Mouse (Mus musculus) thymus, adult 2 months (tissue): Measurements from ENCODE around the gene Il12rb2. TPM values are rescaled to one million over a fixed set of nuclear protein-coding genes. Genes with fewer than 3 reads are reported as not detected.

Experiments used
- DNase-seq: peaks from one replicate; pipeline ENCODE4 v3.0.0; 2021
- H3K27ac ChIP-seq: fragments of 200-500 bp; 2 replicates; pipeline ENCODE4 v1.5.1; 2012; ENCODE audit warnings: low read length, control low read depth; ENCODE audit not compliant: control insufficient read depth, insufficient read depth
- H3K27me3 ChIP-seq: fragments of 200-500 bp; 2 replicates; pipeline ENCODE4 v1.6.1; 2012; ENCODE audit warnings: mild to moderate bottlenecking, low read length, moderate library complexity, mixed read lengths; ENCODE audit not compliant: control insufficient read depth, insufficient read depth
- H3K36me3 ChIP-seq: fragments of 200-500 bp; 2 replicates; pipeline ENCODE4 v1.6.1; 2012; ENCODE audit warnings: mild to moderate bottlenecking, low read length, moderate library complexity; ENCODE audit not compliant: control insufficient read depth, insufficient read depth
- H3K4me1 ChIP-seq: fragments of 200-500 bp; replicated peaks from 2 replicates; pipeline ENCODE4 v1.6.1; 2012; ENCODE audit warnings: low read length; ENCODE audit not compliant: control insufficient read depth, insufficient read depth
- H3K4me3 ChIP-seq: fragments of 200-500 bp; 2 replicates; pipeline ENCODE4 v1.5.1; 2012; ENCODE audit warnings: mild to moderate bottlenecking, low read length, control low read depth, moderate library complexity; ENCODE audit not compliant: control insufficient read depth, insufficient read depth
- CTCF ChIP-seq: fragments of 200-500 bp; IDR thresholded peaks from 2 replicates; pipeline ENCODE4 v1.5.1; 2012; ENCODE audit warnings: mild to moderate bottlenecking, control low read depth, low read length, moderate library complexity, borderline replicate concordance; ENCODE audit not compliant: control insufficient read depth, poor library complexity, insufficient read depth; ENCODE audit errors: extremely low read depth
- POLR2A ChIP-seq: fragments of 200-500 bp; IDR thresholded peaks from 2 replicates; pipeline ENCODE4 v1.6.1; 2012; ENCODE audit warnings: mild to moderate bottlenecking, low read length, control low read depth, moderate library complexity; ENCODE audit not compliant: control insufficient read depth, poor library complexity, insufficient read depth; ENCODE audit errors: extremely low read depth
- WGBS: fragments of 180-500 bp; shearing (Covaris S2); methylation state at CpG from one replicate; pipeline ENCODE4 v1.1.7; 2018; 5-methylcytosine and 5-hydroxymethylcytosine counted together
- polyA plus RNA-seq: library from polyadenylated mRNA; depleted of rRNA; stranded (reverse); fragments of >200 nt; gene quantifications from 2 replicates; pipeline ENCODE4 v1.2.3, GENCODE M21; 2012

Il12rb2 gene
- polyA plus RNA-seq, 1 experiment = 6.6 TPM

DNA sequence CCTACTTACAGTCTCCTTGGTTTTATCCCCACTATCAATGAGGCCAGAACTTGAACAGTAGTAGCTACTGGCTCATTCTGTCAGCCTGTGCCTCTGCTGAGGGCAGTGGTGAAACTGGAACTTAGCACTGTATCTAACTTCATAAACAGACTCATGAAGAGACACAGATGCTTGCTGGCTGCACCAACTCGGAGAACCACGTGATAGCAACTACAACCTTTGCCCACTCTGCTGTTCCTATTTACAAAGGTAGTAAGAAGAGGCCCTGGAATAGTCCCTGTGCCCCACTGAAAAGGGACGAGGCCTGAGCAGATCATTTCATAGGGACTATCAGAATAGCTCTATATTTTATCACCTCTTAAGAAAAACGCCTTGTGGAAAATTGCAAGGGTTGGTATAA lies 75.7 kb downstream of the Il12rb2 start:
- WGBS = 91% methylated on average over 4 of the region's 4 CpGs
- Histone ChIP-seq H3K4me1 (peaks cover 17% of the 10 kb centered on the region), H3K27me3 (no peaks in the 10 kb centered on the region), H3K4me3 (no peak overlapping the region), H3K36me3 (no peaks in the 10 kb centered on the region), H3K27ac (no peak overlapping the region)
- DNase-seq = no peak
- no peak for TF ChIP-seq POLR2A
- TF ChIP-seq CTCF = no peak

DNA sequence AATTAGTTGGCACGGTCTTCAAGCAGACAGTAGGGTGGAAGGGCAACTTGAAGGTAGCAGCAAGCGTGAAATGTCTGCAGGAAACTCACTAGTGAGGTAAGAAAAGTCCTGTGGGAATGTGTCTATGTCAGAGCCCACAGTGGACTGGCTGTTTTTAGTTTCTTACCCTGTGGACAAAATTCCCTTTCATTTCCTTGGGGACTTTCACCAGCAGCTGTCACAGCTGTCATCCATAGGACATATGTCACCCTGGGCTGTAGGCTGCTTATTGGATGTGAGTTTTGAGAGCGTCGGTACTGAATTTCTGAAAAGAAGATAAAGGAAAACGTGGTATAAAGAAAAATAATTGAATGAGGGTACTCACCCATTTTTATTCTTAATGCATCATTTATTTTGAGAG lies 77.2 kb downstream of the Il12rb2 start:
- peaks cover 13% of the 10 kb centered on the region for H3K4me1 ChIP-seq
- no peak for TF ChIP-seq POLR2A
- no peak for TF ChIP-seq CTCF
- no peak overlapping the region for H3K4me3 ChIP-seq
- no peak overlapping the region for H3K27ac ChIP-seq
- DNase-seq = no peak
- no peaks in the 10 kb centered on the region for H3K27me3 ChIP-seq
- H3K36me3 ChIP-seq = no peaks in the 10 kb centered on the region
- 96% methylated on average over 5 of the region's 5 CpGs for WGBS

DNA sequence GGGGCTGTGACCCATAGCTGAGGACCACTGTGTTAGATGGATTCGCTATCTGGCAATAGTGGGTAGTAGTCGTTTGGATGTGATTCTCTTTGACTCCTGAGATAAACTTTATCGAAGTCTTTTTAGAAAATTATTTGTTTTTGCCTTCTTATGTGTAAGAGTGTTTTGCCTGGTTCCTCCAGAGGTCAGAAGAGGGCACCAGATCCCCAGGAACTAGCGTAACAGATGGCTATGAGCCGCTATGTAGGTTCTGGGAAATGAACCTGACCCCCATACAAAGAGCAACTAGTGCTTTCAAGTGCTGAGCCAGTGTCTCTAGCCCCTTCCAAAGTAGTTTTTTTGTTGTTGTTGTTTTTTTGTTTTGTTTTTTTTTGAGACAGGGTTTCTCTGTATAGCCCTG lies 79.9 kb downstream of the Il12rb2 start:
- H3K27ac ChIP-seq = no peak overlapping the region
- H3K36me3 ChIP-seq = 0 out of 2 replicates have a peak, but pooled peaks cover 4% of the 10 kb centered on the region
- H3K4me1 ChIP-seq = peaks cover 2% of the 10 kb centered on the region; the same call in 1 of the 2 replicates
- H3K4me3 ChIP-seq = no peak overlapping the region
- WGBS = 73% methylated on average over 5 of the region's 5 CpGs
- H3K27me3 ChIP-seq = no peaks in the 10 kb centered on the region
- TF ChIP-seq CTCF = no peak
- peak; percentile 55 for DNase-seq

DNA sequence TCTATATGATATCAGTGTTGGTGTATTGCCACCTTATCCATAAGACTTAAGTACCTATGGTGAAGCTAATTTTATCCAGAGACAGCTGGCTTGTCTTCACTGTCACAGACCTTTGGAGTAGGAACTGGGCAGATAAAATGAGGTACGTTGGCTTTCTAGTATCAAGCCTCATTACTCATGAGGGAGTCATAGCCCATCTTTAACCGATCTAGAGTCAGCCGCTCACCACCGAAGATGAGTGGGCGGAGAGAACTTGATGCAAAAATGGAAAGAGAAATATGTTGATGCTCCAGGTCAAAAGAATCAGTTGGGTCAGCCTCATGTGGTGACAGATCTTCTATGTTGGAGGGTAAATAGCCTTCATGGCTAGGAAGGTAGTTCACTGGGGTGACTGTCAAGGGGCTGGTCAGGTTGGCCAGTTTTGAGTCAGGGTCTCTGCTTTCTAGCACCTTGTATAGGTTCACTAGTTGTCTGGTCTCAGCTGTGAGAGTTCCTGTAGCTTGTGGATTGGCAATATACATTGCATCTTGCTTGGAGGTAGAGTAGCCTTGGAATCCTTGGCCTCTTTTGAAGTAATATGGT lies 83.9 kb downstream of the Il12rb2 start:
- 94% methylated on average over 5 of the region's 5 CpGs for WGBS
- H3K27ac ChIP-seq = no peak overlapping the region
- no peaks in the 10 kb centered on the region for H3K27me3 ChIP-seq
- DNase-seq = no peak
- H3K4me1 ChIP-seq = peaks cover 2% of the 10 kb centered on the region; the same call in 1 of the 2 replicates
- peaks cover 14% of the 10 kb centered on the region; the same call in 1 of the 2 replicates for H3K36me3 ChIP-seq
- H3K4me3 ChIP-seq = no peak overlapping the region
- TF ChIP-seq CTCF = no peak

DNA sequence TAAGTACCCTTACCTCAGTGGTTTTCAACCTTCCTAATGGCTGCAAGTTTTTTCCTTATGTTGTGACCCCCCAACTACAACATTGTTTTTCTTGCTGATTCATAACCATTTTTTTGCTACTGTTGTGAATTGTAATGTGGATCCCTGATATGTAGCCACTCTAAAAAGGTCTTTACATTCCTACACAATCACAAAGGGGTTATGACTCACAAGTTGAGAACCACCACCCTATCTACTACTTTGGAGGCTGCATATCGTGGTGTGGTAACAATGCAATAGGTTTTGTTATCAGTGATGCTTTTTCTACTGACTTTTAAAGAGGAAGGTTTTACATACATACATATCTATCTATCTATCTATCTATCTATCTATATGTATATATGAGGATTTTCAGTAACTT lies 93.1 kb downstream of the Il12rb2 start:
- H3K36me3 ChIP-seq = peaks cover 71% of the 10 kb centered on the region
- no peak for DNase-seq
- H3K4me3 ChIP-seq = no peak overlapping the region
- TF ChIP-seq POLR2A (no peak), CTCF (no peak)
- H3K27me3 ChIP-seq = no peaks in the 10 kb centered on the region
- H3K4me1 ChIP-seq = no peaks in the 10 kb centered on the region
- H3K27ac ChIP-seq = no peak overlapping the region
- 97% methylated on average over 1 of the region's 1 CpGs for WGBS

DNA sequence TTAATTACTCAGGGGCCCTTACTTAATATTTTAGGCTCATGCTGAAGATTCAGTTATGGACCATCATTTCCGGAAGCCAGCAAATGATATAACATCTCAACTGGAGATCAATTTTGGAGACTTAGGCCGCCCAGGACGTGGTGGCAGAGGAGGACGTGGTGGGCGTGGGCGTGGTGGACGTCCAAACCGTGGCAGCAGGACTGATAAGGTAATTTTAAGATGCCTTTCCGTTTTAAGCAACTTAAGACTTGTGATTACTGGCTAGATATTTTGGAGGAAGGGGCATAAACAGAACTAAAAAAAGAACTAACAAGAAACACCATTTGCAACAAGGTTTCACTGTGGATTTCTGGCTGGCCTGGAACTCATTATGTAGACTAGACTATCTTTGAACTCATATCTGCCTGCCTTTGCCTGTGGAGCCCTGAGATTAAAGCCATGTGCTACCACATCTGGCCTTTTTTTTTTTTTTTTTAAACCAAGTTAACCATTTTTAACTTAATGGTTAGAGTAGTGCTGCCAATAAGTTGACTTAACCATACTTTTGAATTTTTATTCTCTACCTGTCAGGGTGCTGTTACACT lies 94.3 kb downstream of the Il12rb2 start:
- WGBS = 85% methylated on average over 9 of the region's 9 CpGs
- Histone ChIP-seq H3K4me1 (no peaks in the 10 kb centered on the region), H3K27ac (no peak overlapping the region), H3K4me3 (no peak overlapping the region), H3K27me3 (no peaks in the 10 kb centered on the region), H3K36me3 (peaks cover 81% of the 10 kb centered on the region)
- no peak for DNase-seq
- TF ChIP-seq POLR2A = no peak
- no peak for TF ChIP-seq CTCF

DNA sequence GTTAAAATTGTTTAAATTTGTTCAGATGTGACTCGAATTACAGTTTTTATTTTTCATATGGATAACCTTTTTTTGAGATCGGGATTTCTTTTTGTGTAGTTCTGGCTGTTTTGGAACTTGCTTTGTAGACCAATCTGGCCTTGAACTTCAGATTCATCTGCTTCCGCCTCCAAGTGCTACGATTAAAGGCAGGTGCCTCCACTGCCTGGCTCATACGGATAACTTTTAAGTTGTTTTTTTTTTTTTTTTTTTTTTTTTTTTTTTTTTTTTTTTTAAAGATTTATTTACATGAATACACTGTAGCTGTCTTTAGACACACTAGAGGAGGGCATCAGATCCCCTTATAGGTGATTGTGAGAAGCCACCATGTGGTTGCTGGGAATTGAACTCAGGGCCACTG lies 98.0 kb downstream of the Il12rb2 start:
- no peak for DNase-seq
- no peak for TF ChIP-seq POLR2A
- no peak for TF ChIP-seq CTCF
- Histone ChIP-seq H3K4me1 (no peaks in the 10 kb centered on the region), H3K27me3 (no peaks in the 10 kb centered on the region), H3K4me3 (no peak overlapping the region), H3K27ac (no peak overlapping the region), H3K36me3 (peaks cover 80% of the 10 kb centered on the region)
- 88% methylated on average over 5 of the region's 5 CpGs for WGBS
